Mouse (Mus musculus): ENCODE measurements around the gene Aire. TPM values are rescaled to one million over a fixed set of nuclear protein-coding genes. Genes with fewer than 3 reads are reported as not detected.

Aire gene
- total and polyA plus RNA-seq, 2 experiments from 2014 or later: 0.05 to 0.99 TPM

- no peak overlapping the region for H3K4me3 ChIP-seq (ENCODE audit: low read length)
- H3K4me2 ChIP-seq (ENCODE audit: low read depth, low read length): no peak overlapping the region
- ATAC-seq (no peak), DNase-seq (ENCODE audit: low spot score) (no peak)
- H3K9me3 ChIP-seq (ENCODE audit: low read length): no peaks in the 10 kb centered on the region
- H3K27ac ChIP-seq: no peak overlapping the region
- no peak overlapping the region for H3K9ac ChIP-seq (replicated peaks; ENCODE audit: low read length)
- H3K27me3 ChIP-seq (ENCODE audit: insufficient read depth, low read length): no peaks in the 10 kb centered on the region
- no peaks in the 10 kb centered on the region for H3K36me3 ChIP-seq (ENCODE audit: insufficient read depth, low read length)
- 80% methylated on average over 10 of the region's 10 CpGs for WGBS
- no peak for TF ChIP-seq CTCF (IDR thresholded peaks at IDR 0.05; ENCODE audit: low read depth)
- no peaks in the 10 kb centered on the region for H3K4me1 ChIP-seq (ENCODE audit: insufficient read depth, low read length)
Measured at GRCm38 (mm10) chr10:78086444-78087061, 43.1 kb upstream of the Aire start.

GRCm38 (mm10) chr10:78085711-78086110, 42.3 kb upstream of the Aire start:
- H3K4me1 ChIP-seq (ENCODE audit: insufficient read depth, low read length): no peaks in the 10 kb centered on the region
- 95% methylated on average over 6 of the region's 6 CpGs for WGBS

GRCm38 (mm10) chr10:78084073-78084472, 40.7 kb upstream of the Aire start:
- H3K36me3 ChIP-seq (ENCODE audit: insufficient read depth, low read length): no peaks in the 10 kb centered on the region
- no peak overlapping the region for H3K9ac ChIP-seq (replicated peaks; ENCODE audit: low read length)
- no peak for DNase-seq (ENCODE audit: low spot score)
- H3K27ac ChIP-seq: no peak overlapping the region
- no peaks in the 10 kb centered on the region for H3K4me1 ChIP-seq (ENCODE audit: insufficient read depth, low read length)
- no peak for TF ChIP-seq CTCF (IDR thresholded peaks at IDR 0.05; ENCODE audit: low read depth)
- H3K4me2 ChIP-seq (ENCODE audit: low read depth, low read length): no peak overlapping the region
- WGBS: 71% methylated on average over 1 of the region's 1 CpGs
- H3K4me3 ChIP-seq (ENCODE audit: low read length): no peak overlapping the region
- ATAC-seq: no peak
- H3K9me3 ChIP-seq (ENCODE audit: low read length): no peaks in the 10 kb centered on the region
- no peaks in the 10 kb centered on the region for H3K27me3 ChIP-seq (ENCODE audit: insufficient read depth, low read length)

More at GRCm38 (mm10) chr10:78085711-78086110, 42.3 kb upstream of the Aire start:
- no peak for TF ChIP-seq CTCF (IDR thresholded peaks at IDR 0.05; ENCODE audit: low read depth)
- H3K4me3 ChIP-seq (ENCODE audit: low read length): no peak overlapping the region
- no peaks in the 10 kb centered on the region for H3K27me3 ChIP-seq (ENCODE audit: insufficient read depth, low read length)
- no peak overlapping the region for H3K27ac ChIP-seq
- ATAC-seq (no peak), DNase-seq (ENCODE audit: low spot score) (no peak)
- H3K9me3 ChIP-seq (ENCODE audit: low read length): no peaks in the 10 kb centered on the region
- no peaks in the 10 kb centered on the region for H3K36me3 ChIP-seq (ENCODE audit: insufficient read depth, low read length)
- no peak overlapping the region for H3K4me2 ChIP-seq (ENCODE audit: low read depth, low read length)
- no peak overlapping the region for H3K9ac ChIP-seq (replicated peaks; ENCODE audit: low read length)

GRCm38 (mm10) chr10:78079955-78080591, 36.7 kb upstream of the Aire start:
- no peak overlapping the region for H3K4me3 ChIP-seq (ENCODE audit: low read length)
- WGBS: 72% methylated on average over 4 of the region's 4 CpGs
- TF ChIP-seq CTCF (IDR thresholded peaks at IDR 0.05; ENCODE audit: low read depth): no peak

GRCm38 (mm10) chr10:78078276-78078675, 34.9 kb upstream of the Aire start:
- no peak overlapping the region for H3K4me3 ChIP-seq (ENCODE audit: low read length)
- no peak overlapping the region for H3K27ac ChIP-seq
- H3K9me3 ChIP-seq (ENCODE audit: low read length): no peaks in the 10 kb centered on the region
- no peak overlapping the region for H3K9ac ChIP-seq (replicated peaks; ENCODE audit: low read length)
- no peak for TF ChIP-seq CTCF (IDR thresholded peaks at IDR 0.05; ENCODE audit: low read depth)
- H3K27me3 ChIP-seq (ENCODE audit: insufficient read depth, low read length): no peaks in the 10 kb centered on the region
- no peak for DNase-seq (ENCODE audit: low spot score)
- H3K36me3 ChIP-seq (ENCODE audit: insufficient read depth, low read length): no peaks in the 10 kb centered on the region
- 79% methylated on average over 5 of the region's 5 CpGs for WGBS
- ATAC-seq: no peak
- no peak overlapping the region for H3K4me2 ChIP-seq (ENCODE audit: low read depth, low read length)
- no peaks in the 10 kb centered on the region for H3K4me1 ChIP-seq (ENCODE audit: insufficient read depth, low read length)

More at GRCm38 (mm10) chr10:78079955-78080591, 36.7 kb upstream of the Aire start:
- no peaks in the 10 kb centered on the region for H3K9me3 ChIP-seq (ENCODE audit: low read length)
- H3K9ac ChIP-seq (replicated peaks; ENCODE audit: low read length): no peak overlapping the region
- ATAC-seq (0 out of 2 replicates have a peak, but pooled peaks have one; percentile 43), DNase-seq (ENCODE audit: low spot score) (no peak)
- no peak overlapping the region for H3K27ac ChIP-seq
- no peaks in the 10 kb centered on the region for H3K27me3 ChIP-seq (ENCODE audit: insufficient read depth, low read length)
- H3K36me3 ChIP-seq (ENCODE audit: insufficient read depth, low read length): no peaks in the 10 kb centered on the region
- no peak overlapping the region for H3K4me2 ChIP-seq (ENCODE audit: low read depth, low read length)
- H3K4me1 ChIP-seq (ENCODE audit: insufficient read depth, low read length): no peaks in the 10 kb centered on the region

GRCm38 (mm10) chr10:78077862-78078261, 34.5 kb upstream of the Aire start:
- H3K27me3 ChIP-seq (ENCODE audit: insufficient read depth, low read length): no peaks in the 10 kb centered on the region
- no peak overlapping the region for H3K4me3 ChIP-seq (ENCODE audit: low read length)
- no peak overlapping the region for H3K27ac ChIP-seq
- TF ChIP-seq CTCF (IDR thresholded peaks at IDR 0.05; ENCODE audit: low read depth): no peak
- DNase-seq (ENCODE audit: low spot score) (no peak), ATAC-seq (no peak)
- 78% methylated on average over 9 of the region's 9 CpGs for WGBS
- no peaks in the 10 kb centered on the region for H3K4me1 ChIP-seq (ENCODE audit: insufficient read depth, low read length)
- no peaks in the 10 kb centered on the region for H3K36me3 ChIP-seq (ENCODE audit: insufficient read depth, low read length)
- no peak overlapping the region for H3K4me2 ChIP-seq (ENCODE audit: low read depth, low read length)
- H3K9me3 ChIP-seq (ENCODE audit: low read length): no peaks in the 10 kb centered on the region
- no peak overlapping the region for H3K9ac ChIP-seq (replicated peaks; ENCODE audit: low read length)

- Histone ChIP-seq H3K9ac (replicated peaks; ENCODE audit: low read length) (no peak overlapping the region), H3K4me2 (ENCODE audit: low read depth, low read length) (no peak overlapping the region), H3K9me3 (ENCODE audit: low read length) (no peaks in the 10 kb centered on the region), H3K36me3 (ENCODE audit: insufficient read depth, low read length) (no peaks in the 10 kb centered on the region), H3K4me3 (ENCODE audit: low read length) (no peak overlapping the region), H3K27me3 (ENCODE audit: insufficient read depth, low read length) (no peaks in the 10 kb centered on the region), H3K27ac (no peak overlapping the region), H3K4me1 (ENCODE audit: insufficient read depth, low read length) (no peaks in the 10 kb centered on the region)
- DNase-seq (ENCODE audit: low spot score) (no peak), ATAC-seq (no peak)
- 91% methylated on average over 11 of the region's 11 CpGs for WGBS
- no peak for TF ChIP-seq CTCF (IDR thresholded peaks at IDR 0.05; ENCODE audit: low read depth)
Measured at GRCm38 (mm10) chr10:78074977-78075376, 31.6 kb upstream of the Aire start.
